Mouse (Mus musculus): Measurements from ENCODE around the gene Pdik1l. TPM values are rescaled to one million over a fixed set of nuclear protein-coding genes. Genes with fewer than 3 reads are reported as not detected.
A peak's percentile ranks its signal among the peaks of the same experiment; 100 is the strongest.

The Pdik1l gene
- total RNA-seq, 2 experiments from 2014 or later: 18.2 to 19.0 TPM

GRCm38 (mm10) chr4:134238279-134238651, 49.4 kb downstream of the Pdik1l start, which contains the start of gene Cnksr1:
Gene Cnksr1 (minus strand): TSS chr4:134238399.
- peak; percentile 94 to 95 for DNase-seq

GRCm38 (mm10) chr4:134237582-134238278, 50.0 kb downstream of the Pdik1l start:
- DNase-seq: no peak

- DNase-seq: no peak
Observed at GRCm38 (mm10) chr4:134234876-134235275, 52.8 kb downstream of the Pdik1l start.

DNA sequence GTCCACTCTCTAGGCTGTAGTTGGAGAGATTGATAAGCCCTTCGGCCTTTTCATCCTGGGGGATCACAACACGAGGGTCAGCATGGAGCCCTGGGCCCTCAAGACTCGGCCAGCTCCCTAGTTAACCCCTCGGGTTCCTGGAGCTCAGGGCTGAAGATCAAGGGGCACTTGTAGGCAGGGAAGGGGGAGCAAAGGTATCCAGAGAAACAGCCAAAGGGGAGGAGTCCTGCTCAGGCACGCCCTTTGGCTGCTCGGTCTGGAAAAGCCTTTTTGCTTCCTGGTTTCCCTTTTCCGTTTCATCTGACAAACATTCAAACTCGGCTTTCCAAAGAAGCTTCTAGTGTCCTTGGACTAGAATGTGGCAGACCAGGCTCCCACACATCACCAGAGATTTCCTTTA, 57.3 kb downstream of the Pdik1l start:
- DNase-seq: no peak

- no peak for DNase-seq
Observed at GRCm38 (mm10) chr4:134227194-134227593, 60.5 kb downstream of the Pdik1l start, which contains the start of gene Catsper4. Gene Catsper4 (minus strand): TSS chr4:134227383.

Other genes starting within 250 kb of the Pdik1l start
- not detected for gene Zfp683, start 234.1 kb downstream of the Pdik1l start, total RNA-seq (2021)
- gene Crybg2, start 227.1 kb downstream of the Pdik1l start, total RNA-seq (2021): not detected
- gene Cd52, start 192.8 kb downstream of the Pdik1l start, total RNA-seq (2021): 10 to 100 TPM; 10.9 to 12.0 TPM
- 1 to 10 TPM; 5.2 to 8.5 TPM for gene Ubxn11, start 185.3 kb downstream of the Pdik1l start, total RNA-seq (2021)
- 10 to 100 TPM; 66.8 to 86.5 TPM for gene Sh3bgrl3, start 159.1 kb downstream of the Pdik1l start, total RNA-seq (2021)
- gene Cep85, start 100.8 kb downstream of the Pdik1l start, total RNA-seq (2021): 10 to 100 TPM; 15.6 to 20.4 TPM
- not detected for gene Gm7534, start 84.9 kb downstream of the Pdik1l start, total RNA-seq (2021)
- not detected for gene Catsper4, start 60.5 kb downstream of the Pdik1l start, total RNA-seq (2021)
- gene Cnksr1, start 49.5 kb downstream of the Pdik1l start, total RNA-seq (2021): under 1 TPM; 0.23 to 0.40 TPM
- gene E130218I03Rik, start 44.2 kb downstream of the Pdik1l start, total RNA-seq (2021): not detected
- gene Zfp593, start 42.3 kb downstream of the Pdik1l start, total RNA-seq (2021): 10 to 100 TPM in 1 of 2 experiments, 1 to 10 TPM in 1; 9.6 to 12.9 TPM
- not detected for gene Gm30191, start 41.0 kb downstream of the Pdik1l start, total RNA-seq (2021)
- 10 to 100 TPM in 1 of 2 experiments, 1 to 10 TPM in 1; 6.0 to 11.6 TPM for gene Grrp1, start 33.8 kb downstream of the Pdik1l start, total RNA-seq (2021)
- not detected for gene Trim63, start 27.2 kb upstream of the Pdik1l start, total RNA-seq (2021)
- 10 to 100 TPM; 21.6 to 41.1 TPM for gene Slc30a2, start 55.3 kb upstream of the Pdik1l start, total RNA-seq (2021)
- 1 to 10 TPM; 1.7 to 2.3 TPM for gene Extl1, start 96.0 kb upstream of the Pdik1l start, total RNA-seq (2021)
- 10 to 100 TPM; 14.7 to 16.0 TPM for gene Pafah2, start 108.4 kb upstream of the Pdik1l start, total RNA-seq (2021)
- gene Stmn1, start 180.4 kb upstream of the Pdik1l start, total RNA-seq (2021): 10 to 100 TPM; 46.2 to 53.5 TPM
- 10 to 100 TPM; 38.7 to 56.9 TPM for gene Paqr7, start 208.8 kb upstream of the Pdik1l start, total RNA-seq (2021)
- 1 to 10 TPM; 1.7 to 2.5 TPM for gene Aunip, start 223.1 kb upstream of the Pdik1l start, total RNA-seq (2021)
- 100 to 1,000 TPM; 128 to 136 TPM for gene Mtfr1l, start 247.5 kb upstream of the Pdik1l start, total RNA-seq (2021)

All from adrenal gland, postnatal 36 days (tissue).